Mouse (Mus musculus): ENCODE measurements around the gene Tmem82. TPM values are rescaled to one million over a fixed set of nuclear protein-coding genes. Genes with fewer than 3 reads are reported as not detected.

Tmem82 gene
- total and polyA plus RNA-seq, 3 experiments = 0.11 TPM; not detected in 2

GRCm38 (mm10) chr4:141565325-141565724 lies 53.1 kb downstream of the Tmem82 start:
- Histone ChIP-seq H3K4me1 (ENCODE audit: insufficient read depth, low read depth, low read length) (no peaks in the 10 kb centered on the region), H3K4me3 (ENCODE audit: low read depth, low read length) (no peak overlapping the region), H3K27me3 (ENCODE audit: insufficient read depth, low read length) (peaks cover 12% of the 10 kb centered on the region), H3K9me3 (replicated peaks) (no peaks in the 10 kb centered on the region), H3K36me3 (replicated peaks) (no peaks in the 10 kb centered on the region)
- no peak for ATAC-seq (ENCODE audit: extremely low read depth, insufficient number of reproducible peaks, low FRiP score, poor library complexity, severe bottlenecking)
- DNase-seq (ENCODE audit: low spot score) = no peak
- TF ChIP-seq GATA2 (IDR thresholded peaks at IDR 0.05; ENCODE audit: borderline replicate concordance, low read depth, low read length) = no peak
- TF ChIP-seq GATA1 (IDR thresholded peaks at IDR 0.05; ENCODE audit: borderline replicate concordance, low read length) = no peak
- TF ChIP-seq CTCF (IDR thresholded peaks at IDR 0.05; ENCODE audit: low read depth, low read length) = no peak
- no peak for TF ChIP-seq POLR2AphosphoS5 (IDR thresholded peaks at IDR 0.05; ENCODE audit: insufficient replicate concordance, low read depth, low read length)
- TF ChIP-seq TAL1 (conservative IDR thresholded peaks at IDR 0.05; ENCODE audit: low read depth, low read length) = no peak

DNA sequence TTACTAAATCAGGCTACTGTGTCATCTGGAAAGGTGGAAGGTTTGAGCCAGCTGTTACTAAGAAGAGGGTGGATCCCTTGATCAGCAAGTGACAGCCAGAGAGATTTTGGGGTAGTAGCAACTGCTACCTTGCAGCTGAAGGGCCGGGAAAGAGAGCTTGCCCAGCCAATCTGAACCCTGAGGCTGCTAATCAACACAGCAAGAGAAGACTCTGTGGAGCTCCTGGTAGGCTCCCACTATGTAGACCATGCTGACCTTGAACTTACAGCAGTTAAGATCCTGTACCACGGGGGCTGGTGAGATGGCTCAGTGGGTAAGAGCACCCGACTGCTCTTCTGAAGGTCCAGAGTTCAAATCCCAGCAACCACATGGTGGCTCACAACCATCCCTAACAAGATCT lies 53.8 kb downstream of the Tmem82 start:
- H3K9me3 ChIP-seq (replicated peaks) = no peaks in the 10 kb centered on the region
- no peaks in the 10 kb centered on the region for H3K36me3 ChIP-seq (replicated peaks)
- TF ChIP-seq TAL1 (conservative IDR thresholded peaks at IDR 0.05; ENCODE audit: low read depth, low read length) = no peak
- TF ChIP-seq GATA2 (IDR thresholded peaks at IDR 0.05; ENCODE audit: borderline replicate concordance, low read depth, low read length) = no peak
- TF ChIP-seq CTCF (IDR thresholded peaks at IDR 0.05; ENCODE audit: low read depth, low read length) = no peak
- no peak for TF ChIP-seq GATA1 (IDR thresholded peaks at IDR 0.05; ENCODE audit: borderline replicate concordance, low read length)
- TF ChIP-seq POLR2AphosphoS5 (IDR thresholded peaks at IDR 0.05; ENCODE audit: insufficient replicate concordance, low read depth, low read length) = no peak
- H3K27me3 ChIP-seq (ENCODE audit: insufficient read depth, low read length) = peaks cover 9% of the 10 kb centered on the region; the same call in 1 of the 2 replicates
- no peak for ATAC-seq (ENCODE audit: extremely low read depth, insufficient number of reproducible peaks, low FRiP score, poor library complexity, severe bottlenecking)
- no peak overlapping the region for H3K4me3 ChIP-seq (ENCODE audit: low read depth, low read length)
- no peak for DNase-seq (ENCODE audit: low spot score)
- peaks cover 6% of the 10 kb centered on the region for H3K4me1 ChIP-seq (ENCODE audit: insufficient read depth, low read depth, low read length)

GRCm38 (mm10) chr4:141564209-141564608 lies 54.2 kb downstream of the Tmem82 start:
- H3K36me3 ChIP-seq (replicated peaks) = no peaks in the 10 kb centered on the region
- H3K4me3 ChIP-seq (ENCODE audit: low read depth, low read length) = no peak overlapping the region
- TF ChIP-seq CTCF (IDR thresholded peaks at IDR 0.05; ENCODE audit: low read depth, low read length) (no peak), GATA2 (IDR thresholded peaks at IDR 0.05; ENCODE audit: borderline replicate concordance, low read depth, low read length) (no peak)
- peaks cover 9% of the 10 kb centered on the region; the same call in 1 of the 2 replicates for H3K27me3 ChIP-seq (ENCODE audit: insufficient read depth, low read length)
- DNase-seq (ENCODE audit: low spot score) = no peak
- H3K4me1 ChIP-seq (ENCODE audit: insufficient read depth, low read depth, low read length) = peaks cover 9% of the 10 kb centered on the region
- no peaks in the 10 kb centered on the region for H3K9me3 ChIP-seq (replicated peaks)
- ATAC-seq (ENCODE audit: extremely low read depth, insufficient number of reproducible peaks, low FRiP score, poor library complexity, severe bottlenecking) = no peak

Other genes with a start within 250 kb of the Tmem82 start
- not detected in 2 replicates for gene Clcnka, start 219.9 kb downstream of the Tmem82 start, total RNA-seq (2014; fragmentation: Nextera tagmentation)
- not detected in 2 replicates for gene Clcnka, start 219.9 kb downstream of the Tmem82 start, total RNA-seq (2017)
- gene Clcnka, start 219.9 kb downstream of the Tmem82 start, polyA plus RNA-seq (2012) = not detected in 2 replicates
- not detected in 2 replicates for gene Clcnkb, start 202.6 kb downstream of the Tmem82 start, total RNA-seq (2014; fragmentation: Nextera tagmentation)
- 0.05 TPM in 1 of 2 replicates, not detected in the other for gene Clcnkb, start 202.6 kb downstream of the Tmem82 start, total RNA-seq (2017)
- not detected in 2 replicates for gene Clcnkb, start 202.6 kb downstream of the Tmem82 start, polyA plus RNA-seq (2012)
- gene Hspb7, start 197.9 kb downstream of the Tmem82 start, total RNA-seq (2014; fragmentation: Nextera tagmentation) = not detected in 2 replicates
- gene Hspb7, start 197.9 kb downstream of the Tmem82 start, total RNA-seq (2017) = not detected in 2 replicates
- not detected in 2 replicates for gene Hspb7, start 197.9 kb downstream of the Tmem82 start, polyA plus RNA-seq (2012)
- not detected in 2 replicates for gene Srarp, start 182.5 kb downstream of the Tmem82 start, total RNA-seq (2014; fragmentation: Nextera tagmentation)
- gene Srarp, start 182.5 kb downstream of the Tmem82 start, total RNA-seq (2017) = not detected in 2 replicates
- not detected in 2 replicates for gene Srarp, start 182.5 kb downstream of the Tmem82 start, polyA plus RNA-seq (2012)
- 10.9 and 11.8 TPM in 2 replicates for gene Zbtb17, start 174.0 kb downstream of the Tmem82 start, total RNA-seq (2014; fragmentation: Nextera tagmentation)
- gene Zbtb17, start 174.0 kb downstream of the Tmem82 start, total RNA-seq (2017) = 15.9 and 22.8 TPM in 2 replicates
- 51.4 and 61.1 TPM in 2 replicates for gene Zbtb17, start 174.0 kb downstream of the Tmem82 start, polyA plus RNA-seq (2012)
- gene Spen, start 80.0 kb downstream of the Tmem82 start, total RNA-seq (2014; fragmentation: Nextera tagmentation) = 100 and 118 TPM in 2 replicates
- gene Spen, start 80.0 kb downstream of the Tmem82 start, total RNA-seq (2017) = 19.2 and 21.4 TPM in 2 replicates
- 149 and 188 TPM in 2 replicates for gene Spen, start 80.0 kb downstream of the Tmem82 start, polyA plus RNA-seq (2012)
- not detected in 2 replicates for gene Fblim1, start 12.5 kb downstream of the Tmem82 start, total RNA-seq (2014; fragmentation: Nextera tagmentation)
- gene Fblim1, start 12.5 kb downstream of the Tmem82 start, total RNA-seq (2017) = 0.11 TPM in 1 of 2 replicates, not detected in the other
- not detected in 2 replicates for gene Fblim1, start 12.5 kb downstream of the Tmem82 start, polyA plus RNA-seq (2012)
- gene Slc25a34, start 5.2 kb upstream of the Tmem82 start, total RNA-seq (2014; fragmentation: Nextera tagmentation) = not detected in 2 replicates
- gene Slc25a34, start 5.2 kb upstream of the Tmem82 start, total RNA-seq (2017) = 0.12 and 0.16 TPM in 2 replicates
- not detected in 2 replicates for gene Slc25a34, start 5.2 kb upstream of the Tmem82 start, polyA plus RNA-seq (2012)
- 20.2 and 29.0 TPM in 2 replicates for gene Plekhm2, start 46.3 kb upstream of the Tmem82 start, total RNA-seq (2014; fragmentation: Nextera tagmentation)
- 7.5 and 8.3 TPM in 2 replicates for gene Plekhm2, start 46.3 kb upstream of the Tmem82 start, total RNA-seq (2017)
- gene Plekhm2, start 46.3 kb upstream of the Tmem82 start, polyA plus RNA-seq (2012) = 20.0 and 21.5 TPM in 2 replicates
- 15.0 and 22.3 TPM in 2 replicates for gene Rsc1a1, start 67.0 kb upstream of the Tmem82 start, total RNA-seq (2014; fragmentation: Nextera tagmentation)
- 7.3 and 9.9 TPM in 2 replicates for gene Rsc1a1, start 67.0 kb upstream of the Tmem82 start, total RNA-seq (2017)
- 2.4 TPM in 1 of 2 replicates, not detected in the other for gene Rsc1a1, start 67.0 kb upstream of the Tmem82 start, polyA plus RNA-seq (2012)
- gene Ddi2, start 104.8 kb upstream of the Tmem82 start, total RNA-seq (2014; fragmentation: Nextera tagmentation) = 40.8 and 45.4 TPM in 2 replicates
- 25.6 and 27.9 TPM in 2 replicates for gene Ddi2, start 104.8 kb upstream of the Tmem82 start, total RNA-seq (2017)
- gene Ddi2, start 104.8 kb upstream of the Tmem82 start, polyA plus RNA-seq (2012) = 13.2 and 17.8 TPM in 2 replicates
- not detected in 2 replicates for gene Agmat, start 128.0 kb upstream of the Tmem82 start, total RNA-seq (2014; fragmentation: Nextera tagmentation)
- gene Agmat, start 128.0 kb upstream of the Tmem82 start, total RNA-seq (2017) = 0.05 TPM in 1 of 2 replicates, not detected in the other
- gene Agmat, start 128.0 kb upstream of the Tmem82 start, polyA plus RNA-seq (2012) = 0.04 TPM in 1 of 2 replicates, not detected in the other
- 9.9 and 12.1 TPM in 2 replicates for gene Dnajc16, start 172.3 kb upstream of the Tmem82 start, total RNA-seq (2014; fragmentation: Nextera tagmentation)
- gene Dnajc16, start 172.3 kb upstream of the Tmem82 start, total RNA-seq (2017) = 10.6 and 11.9 TPM in 2 replicates
- gene Dnajc16, start 172.3 kb upstream of the Tmem82 start, polyA plus RNA-seq (2012) = 2.7 and 2.9 TPM in 2 replicates
- 16.3 and 18.7 TPM in 2 replicates for gene Casp9, start 175.0 kb upstream of the Tmem82 start, total RNA-seq (2014; fragmentation: Nextera tagmentation)
- 25.7 and 30.1 TPM in 2 replicates for gene Casp9, start 175.0 kb upstream of the Tmem82 start, total RNA-seq (2017)
- 21.7 and 26.1 TPM in 2 replicates for gene Casp9, start 175.0 kb upstream of the Tmem82 start, polyA plus RNA-seq (2012)
- not detected in 2 replicates for gene Cela2a, start 207.5 kb upstream of the Tmem82 start, total RNA-seq (2014; fragmentation: Nextera tagmentation)
- not detected in 2 replicates for gene Cela2a, start 207.5 kb upstream of the Tmem82 start, total RNA-seq (2017)
- gene Cela2a, start 207.5 kb upstream of the Tmem82 start, polyA plus RNA-seq (2012) = not detected in 2 replicates
- gene Ctrc, start 227.7 kb upstream of the Tmem82 start, total RNA-seq (2014; fragmentation: Nextera tagmentation) = not detected in 2 replicates
- not detected in 2 replicates for gene Ctrc, start 227.7 kb upstream of the Tmem82 start, total RNA-seq (2017)
- gene Ctrc, start 227.7 kb upstream of the Tmem82 start, polyA plus RNA-seq (2012) = not detected in 2 replicates